Mouse (Mus musculus) C2C12 (cell line): ENCODE measurements at regions not wholly inside any gene's neighbourhood (a gene's known extent, or its start where the extent isn't known, plus 50 kb on each side); places are given as distances from the start of the nearest gene placed in this dataset.

ENCODE experiments used
- H3K27me3 ChIP-seq: one replicate; pipeline ENCODE4 v1.6.1; 2011; ENCODE audit not compliant: control insufficient read depth, insufficient read depth, insufficient read length
- H3K36me3 ChIP-seq: one replicate; pipeline ENCODE4 v1.6.1; 2011; ENCODE audit not compliant: control insufficient read depth, insufficient read depth
- H3K4me3 ChIP-seq: one replicate; pipeline ENCODE4 v1.5.1; 2011; ENCODE audit warnings: mild to moderate bottlenecking, control low read depth; ENCODE audit not compliant: poor library complexity, insufficient read depth, severe bottlenecking
- H3K79me2 ChIP-seq: one replicate; pipeline ENCODE4 v1.6.1; 2011; ENCODE audit not compliant: control insufficient read depth, insufficient read depth
- H3K79me3 ChIP-seq: one replicate; pipeline ENCODE4 v1.6.1; 2011; ENCODE audit warnings: low read depth, control low read depth
- H3ac ChIP-seq: one replicate; pipeline ENCODE3; 2011; ENCODE audit warnings: low read depth; ENCODE audit not compliant: control insufficient read depth, insufficient read length
- CEBPB ChIP-seq: IDR thresholded peaks from one replicate; pipeline ENCODE4 v1.6.1; 2011; ENCODE audit warnings: low read depth, mild to moderate bottlenecking, control low read depth, moderate library complexity
- CTCF ChIP-seq: IDR thresholded peaks from one replicate; pipeline ENCODE4 v1.5.1; 2011; ENCODE audit not compliant: control insufficient read depth, insufficient read depth, insufficient read length
- FOSL1 ChIP-seq: IDR thresholded peaks from one replicate; pipeline ENCODE4 v1.8.0; 2011; ENCODE audit warnings: mild to moderate bottlenecking, low read length; ENCODE audit not compliant: poor library complexity, insufficient read depth, severe bottlenecking
- MAX ChIP-seq: IDR thresholded peaks from one replicate; pipeline ENCODE4 v1.6.1; 2011; ENCODE audit warnings: mild to moderate bottlenecking, control low read depth
- MYOD1 ChIP-seq: IDR thresholded peaks from one replicate; pipeline ENCODE4 v1.6.1; 2011; ENCODE audit warnings: low read depth; ENCODE audit not compliant: control insufficient read depth, insufficient read length
- MYOG ChIP-seq: IDR thresholded peaks from one replicate; pipeline ENCODE4 v1.6.1; 2011; ENCODE audit not compliant: control insufficient read depth, insufficient read length; ENCODE audit errors: extremely low read depth
- USF1 ChIP-seq: IDR thresholded peaks from one replicate; pipeline ENCODE4 v1.6.1; 2011; ENCODE audit warnings: low read depth, mild to moderate bottlenecking, control low read depth, moderate library complexity

DNA sequence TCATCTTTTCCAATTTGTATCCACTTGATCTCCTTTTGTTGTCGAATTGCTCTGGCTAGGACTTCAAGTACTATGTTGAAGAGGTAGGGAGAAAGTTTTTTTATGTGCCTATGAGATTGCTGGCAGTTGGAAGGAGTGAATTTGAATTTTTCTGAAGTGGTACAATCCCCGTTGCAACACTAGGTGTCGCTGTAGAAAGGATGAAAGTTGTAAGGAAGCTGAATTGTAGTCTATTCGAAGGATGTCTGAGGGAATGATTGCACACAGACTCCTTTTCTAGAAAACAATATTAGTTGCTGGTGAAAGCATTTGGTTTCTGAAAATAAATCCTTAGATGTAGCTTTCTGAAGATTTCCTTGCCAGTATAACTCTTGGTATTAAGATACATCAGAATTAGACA lies 54.6 kb upstream of the Selenop start:
- no peaks in the 10 kb centered on the region for H3K27me3 ChIP-seq
- H3ac ChIP-seq: no peak overlapping the region
- H3K4me3 ChIP-seq: no peak overlapping the region

GRCm38 (mm10) chr15:3215201-3215600 lies 53.1 kb upstream of the Selenop start:
- H3K79me2 ChIP-seq: no peaks in the 10 kb centered on the region
- no peak for TF ChIP-seq CTCF
- TF ChIP-seq MYOG: no peak
- TF ChIP-seq CEBPB: no peak
- no peak for TF ChIP-seq MYOD1
- TF ChIP-seq USF1: no peak
- no peak for TF ChIP-seq MAX
- no peak for TF ChIP-seq FOSL1
- no peak overlapping the region for H3K4me3 ChIP-seq

More for the DNA sequence above, 54.6 kb upstream of the Selenop start:
- TF ChIP-seq MYOD1 (no peak), USF1 (no peak), MAX (no peak), CTCF (peak; percentile 33)
- no peaks in the 10 kb centered on the region for H3K79me2 ChIP-seq
- H3K79me3 ChIP-seq: no peaks in the 10 kb centered on the region
- no peaks in the 10 kb centered on the region for H3K36me3 ChIP-seq

More at GRCm38 (mm10) chr15:3215201-3215600, 53.1 kb upstream of the Selenop start:
- no peak overlapping the region for H3ac ChIP-seq
- H3K27me3 ChIP-seq: no peaks in the 10 kb centered on the region
- H3K79me3 ChIP-seq: no peaks in the 10 kb centered on the region
- no peaks in the 10 kb centered on the region for H3K36me3 ChIP-seq
